Mouse (Mus musculus) liver, embryonic 15.5 days (tissue): ENCODE measurements around the gene Lpar1. TPM values are rescaled to one million over a fixed set of nuclear protein-coding genes. Genes with fewer than 3 reads are reported as not detected.

Source experiments
- ATAC-seq: fragments of 200-750 bp; cut with Nextera tagmentation; 2 replicates; pipeline ENCODE4 v1.8.0; 2017; ENCODE audit warnings: moderate number of reproducible peaks, mild to moderate bottlenecking, moderate library complexity; ENCODE audit not compliant: insufficient read depth
- H3K27ac ChIP-seq: fragments of 300-500 bp; sonication (generic); replicated peaks from 2 replicates; pipeline ENCODE4 v1.5.1; 2015; ENCODE audit warnings: mild to moderate bottlenecking, inconsistent platforms
- H3K27me3 ChIP-seq: fragments of 300-500 bp; sonication (generic); 2 replicates; pipeline ENCODE4 v1.6.1; 2015; ENCODE audit warnings: mild to moderate bottlenecking, inconsistent platforms
- H3K36me3 ChIP-seq: fragments of 300-500 bp; sonication (generic); replicated peaks from 2 replicates; pipeline ENCODE4 v1.6.1; 2015; ENCODE audit warnings: moderate library complexity, mild to moderate bottlenecking, inconsistent platforms
- H3K4me1 ChIP-seq: fragments of 300-500 bp; sonication (generic); replicated peaks from 2 replicates; pipeline ENCODE4 v1.6.1; 2015; ENCODE audit warnings: inconsistent platforms
- H3K4me2 ChIP-seq: fragments of 300-500 bp; sonication (generic); 2 replicates; pipeline ENCODE4 v1.6.1; 2015; ENCODE audit warnings: moderate library complexity, mild to moderate bottlenecking, inconsistent platforms
- H3K4me3 ChIP-seq: fragments of 300-500 bp; sonication (generic); replicated peaks from 2 replicates; pipeline ENCODE4 v1.5.1; 2015; ENCODE audit warnings: mild to moderate bottlenecking, inconsistent platforms
- H3K9ac ChIP-seq: fragments of 300-500 bp; sonication (generic); 2 replicates; pipeline ENCODE4 v1.6.1; 2015; ENCODE audit warnings: moderate library complexity, mild to moderate bottlenecking, inconsistent platforms
- H3K9me3 ChIP-seq: fragments of 300-500 bp; sonication (generic); replicated peaks from 2 replicates; pipeline ENCODE4 v1.6.1; 2016; ENCODE audit warnings: inconsistent platforms
- WGBS: fragments of 180-500 bp; shearing (Covaris S2); methylation state at CpG from one replicate; pipeline ENCODE4 v1.1.7; 2015; ENCODE audit warnings: mixed read lengths; ENCODE audit not compliant: insufficient replicate concordance; 5-methylcytosine and 5-hydroxymethylcytosine counted together
- polyA plus RNA-seq: library from polyadenylated mRNA; unstranded; fragments of >200 nt; fragmentation: Nextera tagmentation; extraction: Ambion mirVana; gene quantifications from 2 replicates; pipeline ENCODE4 v1.2.1, GENCODE M21; 2015

Lpar1 gene
- polyA plus RNA-seq, 1 experiment from 2014 or later, result 2.5 TPM

- Histone ChIP-seq H3K4me2 (no peak overlapping the region), H3K4me1 (no peaks in the 10 kb centered on the region), H3K9ac (no peak overlapping the region), H3K27ac (no peak overlapping the region), H3K27me3 (no peaks in the 10 kb centered on the region), H3K9me3 (no peaks in the 10 kb centered on the region), H3K4me3 (no peak overlapping the region), H3K36me3 (no peaks in the 10 kb centered on the region)
- ATAC-seq, result no peak
- WGBS, result 51% methylated on average over 3 of the region's 3 CpGs
Measured at GRCm38 (mm10) chr4:58530279-58530678, 23.4 kb downstream of the Lpar1 start.

DNA sequence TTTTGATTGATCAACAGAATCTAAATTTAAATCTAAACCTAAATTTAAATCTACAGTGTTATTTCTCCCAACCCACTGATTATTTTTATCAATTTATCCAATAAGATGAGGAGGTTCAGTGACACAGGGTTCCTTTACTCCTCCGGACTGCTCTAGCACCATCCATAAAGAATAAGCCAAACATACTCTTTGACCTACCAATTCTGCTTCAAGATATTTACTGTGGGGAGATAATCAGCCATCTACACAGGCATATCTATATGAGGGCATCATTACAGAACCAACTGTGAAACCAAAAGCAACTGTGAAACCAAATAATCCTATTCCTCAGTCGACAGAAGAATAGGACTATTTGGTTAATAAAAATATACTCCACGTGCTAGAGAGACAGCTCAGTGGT is 25.8 kb downstream of the Lpar1 start:
- no peak for ATAC-seq

DNA sequence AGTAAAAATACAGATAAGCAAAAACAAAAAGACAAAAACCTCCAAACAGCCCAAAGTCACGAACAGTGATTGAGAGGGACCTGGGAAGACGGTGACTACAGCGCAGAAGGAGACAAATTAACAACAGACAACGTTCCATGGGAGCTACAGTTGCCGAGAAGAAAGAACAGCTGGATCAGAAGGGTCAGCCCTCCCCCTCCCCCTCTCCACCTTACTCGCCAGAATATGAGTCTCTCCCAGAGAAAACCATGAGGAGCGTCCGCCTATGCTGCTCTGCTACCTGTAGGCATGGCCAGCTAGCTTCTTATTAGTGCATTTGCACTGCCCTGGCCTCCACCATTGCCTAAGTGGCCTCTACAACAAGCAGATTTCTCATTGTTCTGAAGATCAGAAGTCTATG is 32.6 kb downstream of the Lpar1 start:
- no peak for ATAC-seq
- Histone ChIP-seq H3K4me3 (no peak overlapping the region), H3K27me3 (no peaks in the 10 kb centered on the region), H3K9me3 (no peaks in the 10 kb centered on the region), H3K4me1 (no peaks in the 10 kb centered on the region), H3K36me3 (no peaks in the 10 kb centered on the region), H3K9ac (no peak overlapping the region), H3K4me2 (no peak overlapping the region), H3K27ac (no peak overlapping the region)
- WGBS, result 68% methylated on average over 8 of the region's 8 CpGs

More for the DNA sequence above, 25.8 kb downstream of the Lpar1 start:
- Histone ChIP-seq H3K4me2 (no peak overlapping the region), H3K36me3 (no peaks in the 10 kb centered on the region), H3K4me1 (no peaks in the 10 kb centered on the region), H3K9me3 (no peaks in the 10 kb centered on the region), H3K4me3 (no peak overlapping the region), H3K27ac (no peak overlapping the region), H3K27me3 (no peaks in the 10 kb centered on the region), H3K9ac (no peak overlapping the region)
- WGBS, result 65% methylated on average over 3 of the region's 3 CpGs

GRCm38 (mm10) chr4:58520531-58520930 is 33.2 kb downstream of the Lpar1 start:
- H3K27me3 ChIP-seq, result no peaks in the 10 kb centered on the region
- 57% methylated on average over 5 of the region's 5 CpGs for WGBS

DNA sequence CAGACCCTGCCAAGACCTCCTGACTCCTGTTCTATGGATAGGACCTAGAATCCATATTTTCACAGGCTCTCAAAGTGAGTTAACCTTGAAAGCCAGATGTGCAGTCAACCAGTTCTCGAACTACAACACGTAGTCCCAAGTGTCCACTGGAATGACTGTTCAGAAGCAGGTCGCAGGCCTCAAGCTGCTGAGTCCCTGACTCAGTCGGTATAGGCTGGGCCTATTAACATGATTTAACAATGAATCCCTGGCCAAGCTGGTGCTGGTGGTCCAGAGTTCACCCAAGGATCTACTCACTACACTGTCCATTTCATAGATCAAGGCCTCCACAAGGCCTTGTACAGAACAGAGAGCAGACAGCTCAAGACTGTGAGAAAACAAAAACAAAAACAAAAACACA is 33.8 kb downstream of the Lpar1 start:
- no peak for ATAC-seq
- Histone ChIP-seq H3K27ac (no peak overlapping the region), H3K4me1 (no peaks in the 10 kb centered on the region)

More at GRCm38 (mm10) chr4:58520531-58520930, 33.2 kb downstream of the Lpar1 start:
- no peaks in the 10 kb centered on the region for H3K36me3 ChIP-seq
- no peaks in the 10 kb centered on the region for H3K4me1 ChIP-seq
- H3K9me3 ChIP-seq, result no peaks in the 10 kb centered on the region
- no peak overlapping the region for H3K9ac ChIP-seq
- H3K4me2 ChIP-seq, result no peak overlapping the region
- H3K27ac ChIP-seq, result no peak overlapping the region
- no peak for ATAC-seq
- H3K4me3 ChIP-seq, result no peak overlapping the region

DNA sequence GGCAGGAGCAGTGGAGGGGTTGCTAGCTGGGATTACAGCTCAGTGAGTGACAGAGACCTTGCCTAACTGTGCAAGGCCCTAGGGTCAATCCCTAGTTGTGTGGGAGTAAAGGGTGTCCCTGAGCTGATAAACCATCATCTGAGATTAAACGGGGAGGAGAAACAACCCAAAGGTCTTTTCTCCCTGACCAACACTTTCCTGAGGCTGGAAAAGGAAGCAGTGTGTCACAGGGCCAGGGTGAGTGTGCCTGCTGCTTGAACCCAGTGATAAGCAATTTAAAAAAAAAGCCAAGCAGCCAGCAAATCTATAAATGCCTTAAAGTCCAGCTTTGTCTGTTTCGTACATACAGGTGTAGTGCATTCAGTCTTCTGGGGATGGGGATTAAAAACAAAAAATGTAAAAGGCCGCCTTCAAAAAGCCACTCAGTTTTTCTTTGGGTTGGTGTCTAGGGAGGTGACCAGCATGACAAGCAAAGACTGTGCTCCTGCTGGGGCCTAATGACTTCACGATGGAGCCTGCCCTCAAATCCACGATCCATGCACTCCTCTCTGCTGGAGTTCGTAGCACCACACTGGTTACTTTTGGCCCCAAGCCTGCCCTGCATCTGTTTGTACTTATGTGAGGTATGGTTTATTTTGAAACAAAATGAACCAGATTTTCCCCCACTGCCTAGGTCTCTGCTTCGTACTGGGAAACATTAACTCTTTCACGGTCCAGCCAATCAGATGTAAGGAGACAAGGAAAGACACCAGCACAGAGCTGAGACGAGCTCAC is 35.3 kb downstream of the Lpar1 start:
- 49% methylated on average over 9 of the region's 9 CpGs for WGBS
- Histone ChIP-seq H3K27me3 (no peaks in the 10 kb centered on the region), H3K4me2 (no peak overlapping the region), H3K27ac (no peak overlapping the region), H3K36me3 (no peaks in the 10 kb centered on the region), H3K4me3 (no peak overlapping the region), H3K4me1 (no peaks in the 10 kb centered on the region), H3K9ac (no peak overlapping the region), H3K9me3 (no peaks in the 10 kb centered on the region)
- ATAC-seq, result no peak

More for the DNA sequence above, 33.8 kb downstream of the Lpar1 start:
- Histone ChIP-seq H3K9me3 (no peaks in the 10 kb centered on the region), H3K36me3 (no peaks in the 10 kb centered on the region), H3K4me2 (no peak overlapping the region), H3K4me3 (no peak overlapping the region), H3K27me3 (no peaks in the 10 kb centered on the region), H3K9ac (no peak overlapping the region)
- 67% methylated on average over 4 of the region's 4 CpGs for WGBS

DNA sequence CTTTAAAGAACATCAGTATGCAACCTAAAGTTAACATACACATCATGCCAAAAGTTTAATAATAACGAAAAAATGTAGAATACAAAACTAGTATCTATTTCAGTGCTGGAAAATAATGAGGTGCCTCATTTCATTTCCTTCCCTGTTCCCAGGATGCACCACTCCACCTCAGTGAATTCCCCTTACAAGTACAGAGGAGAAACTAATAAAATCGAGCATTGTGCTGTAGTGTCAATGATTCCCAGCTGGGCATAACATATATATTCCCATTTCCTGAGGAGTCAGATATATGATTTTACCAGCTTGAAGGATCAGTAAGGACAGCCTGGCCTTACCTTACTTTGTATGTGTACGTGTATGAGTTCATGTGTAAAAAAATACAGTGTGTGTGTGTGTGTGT is 36.9 kb downstream of the Lpar1 start:
- ATAC-seq, result no peak
- Histone ChIP-seq H3K9ac (no peak overlapping the region), H3K4me2 (no peak overlapping the region), H3K27me3 (no peaks in the 10 kb centered on the region), H3K36me3 (no peaks in the 10 kb centered on the region), H3K4me1 (no peaks in the 10 kb centered on the region), H3K4me3 (no peak overlapping the region), H3K9me3 (no peaks in the 10 kb centered on the region), H3K27ac (no peak overlapping the region)
- 48% methylated on average over 3 of the region's 3 CpGs for WGBS

DNA sequence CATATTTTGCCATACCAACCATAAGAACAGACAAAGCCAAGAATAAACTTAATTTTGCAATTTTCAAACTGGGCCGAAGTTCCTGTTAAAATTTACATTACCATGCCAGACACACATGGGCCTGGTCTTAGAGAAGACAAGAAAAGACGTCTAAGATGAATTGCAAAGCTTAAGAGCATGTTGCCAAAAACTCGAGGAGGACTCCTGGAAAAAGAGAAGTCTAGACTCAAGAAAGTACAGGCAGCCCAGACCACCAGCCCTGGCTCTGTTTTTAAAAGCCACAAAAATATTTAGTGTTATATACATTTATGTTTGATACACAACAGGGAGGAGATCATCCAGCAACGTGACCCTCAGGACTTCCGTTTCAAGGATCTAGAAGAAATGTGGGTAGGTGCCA is 37.5 kb downstream of the Lpar1 start:
- Histone ChIP-seq H3K27me3 (no peaks in the 10 kb centered on the region), H3K4me2 (no peak overlapping the region), H3K9ac (no peak overlapping the region), H3K27ac (no peak overlapping the region), H3K36me3 (no peaks in the 10 kb centered on the region), H3K4me3 (no peak overlapping the region), H3K4me1 (no peaks in the 10 kb centered on the region), H3K9me3 (no peaks in the 10 kb centered on the region)
- ATAC-seq, result no peak
- WGBS, result 55% methylated on average over 5 of the region's 5 CpGs

DNA sequence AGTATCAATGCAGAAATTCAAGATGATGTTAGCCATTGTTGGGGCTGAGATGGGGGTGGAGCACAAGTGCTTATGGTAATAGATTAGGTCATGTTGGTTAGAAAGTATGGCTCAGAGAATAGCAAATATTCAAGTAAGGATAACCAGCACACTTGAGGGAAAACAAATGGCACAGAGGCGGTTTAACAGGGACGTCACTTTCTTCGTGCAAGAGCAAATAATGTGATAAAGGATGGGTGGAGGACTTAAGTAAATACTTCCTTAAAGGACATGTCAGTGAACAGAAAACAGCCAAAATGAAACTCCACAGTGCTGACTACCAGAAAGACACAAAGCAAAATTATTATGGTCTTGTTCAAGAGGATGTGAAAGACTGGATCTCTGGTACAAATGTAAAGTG is 42.1 kb downstream of the Lpar1 start:
- Histone ChIP-seq H3K4me1 (no peaks in the 10 kb centered on the region), H3K4me3 (no peak overlapping the region), H3K27ac (no peak overlapping the region), H3K27me3 (no peaks in the 10 kb centered on the region), H3K36me3 (no peaks in the 10 kb centered on the region), H3K9ac (no peak overlapping the region), H3K9me3 (no peaks in the 10 kb centered on the region), H3K4me2 (no peak overlapping the region)
- ATAC-seq, result no peak
- WGBS, result 63% methylated on average over 3 of the region's 3 CpGs

- Histone ChIP-seq H3K4me3 (no peak overlapping the region), H3K36me3 (no peaks in the 10 kb centered on the region), H3K27me3 (no peaks in the 10 kb centered on the region), H3K27ac (no peak overlapping the region), H3K9me3 (no peaks in the 10 kb centered on the region), H3K4me2 (no peak overlapping the region), H3K4me1 (no peaks in the 10 kb centered on the region), H3K9ac (no peak overlapping the region)
- no peak for ATAC-seq
- WGBS, result 66% methylated on average over 7 of the region's 7 CpGs
Measured at GRCm38 (mm10) chr4:58508833-58509232, 44.9 kb downstream of the Lpar1 start.

DNA sequence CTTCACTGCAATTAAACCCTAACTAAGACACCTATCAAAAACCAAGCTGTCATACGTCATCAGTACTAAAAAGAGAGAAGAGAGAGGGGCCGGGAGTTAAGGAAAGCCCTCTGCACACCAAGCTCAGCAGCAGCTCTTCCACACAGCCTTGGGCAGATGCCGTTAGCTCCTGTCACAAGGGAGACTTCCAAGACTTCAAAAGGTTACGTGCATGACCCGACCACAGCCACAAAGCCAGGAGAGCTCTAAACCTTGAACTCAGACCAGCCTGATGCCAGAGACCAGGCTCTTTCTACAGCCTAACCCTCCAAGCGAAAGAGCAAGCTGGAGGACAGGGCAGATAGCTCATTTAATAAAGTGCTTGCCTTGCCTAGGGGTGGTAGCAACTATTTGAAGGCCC is 46.2 kb downstream of the Lpar1 start:
- H3K4me3 ChIP-seq, result no peak overlapping the region
- WGBS, result 56% methylated on average over 6 of the region's 6 CpGs
- H3K27ac ChIP-seq, result no peak overlapping the region
- no peaks in the 10 kb centered on the region for H3K27me3 ChIP-seq
- no peak overlapping the region for H3K4me2 ChIP-seq
- H3K9me3 ChIP-seq, result no peaks in the 10 kb centered on the region
- H3K4me1 ChIP-seq, result no peaks in the 10 kb centered on the region
- H3K36me3 ChIP-seq, result no peaks in the 10 kb centered on the region
- no peak overlapping the region for H3K9ac ChIP-seq
- no peak for ATAC-seq
